Mouse (Mus musculus) spleen, postnatal 10 days (tissue): ENCODE measurements around the gene Fndc4.

Source experiments
- DNase-seq, 2 experiments: peaks; one replicate each; pipeline ENCODE4 v3.0.0; 2021 to 2022; ENCODE audit warnings: low spot score in 2 of 2

Gene Fndc4

GRCm38 (mm10) chr5:31295606-31296141 lies at the start of gene Fndc4:
Fndc4 (minus strand) TSS chr5:31296080.
- DNase-seq, result no peak

GRCm38 (mm10) chr5:31328255-31328654 lies 32.4 kb upstream of the Fndc4 start:
- DNase-seq, result peak; percentile 12 to 57

GRCm38 (mm10) chr5:31326850-31327249 lies 31.0 kb upstream of the Fndc4 start:
- DNase-seq, result peak in 1 of 2 experiments; percentile 25

- no peak for DNase-seq
These were observed 28.2 kb upstream of the Fndc4 start for GRCm38 (mm10) chr5:31324085-31324484.

- no peak for DNase-seq
These were observed 26.9 kb upstream of the Fndc4 start for GRCm38 (mm10) chr5:31322776-31323175.

GRCm38 (mm10) chr5:31312806-31313205 lies 16.9 kb upstream of the Fndc4 start:
- DNase-seq, result no peak

- no peak for DNase-seq
These were observed 7.2 kb upstream of the Fndc4 start for GRCm38 (mm10) chr5:31303093-31303492.

- no peak for DNase-seq
These were observed 6.0 kb upstream of the Fndc4 start for GRCm38 (mm10) chr5:31301866-31302265.

- no peak for DNase-seq
These were observed 2.6 kb upstream of the Fndc4 start for GRCm38 (mm10) chr5:31298486-31298885.

- no peak for DNase-seq
These were observed 2.1 kb upstream of the Fndc4 start for GRCm38 (mm10) chr5:31297981-31298380.

- DNase-seq, result no peak
These were observed 1.3 kb upstream of the Fndc4 start, which contains the start of gene Gckr for GRCm38 (mm10) chr5:31297047-31297757. Gckr (plus strand) TSS chr5:31297443.

- DNase-seq, result no peak
These were observed 795 bp downstream of the Fndc4 start for GRCm38 (mm10) chr5:31294964-31295605.

GRCm38 (mm10) chr5:31291361-31291688 lies 4.6 kb downstream of the Fndc4 start:
- DNase-seq, result no peak

GRCm38 (mm10) chr5:31290521-31291360 lies 5.1 kb downstream of the Fndc4 start, which contains the start of gene Ift172:
Ift172 (minus strand) TSS chr5:31291116.
- DNase-seq, result peak; percentile 84 to 97

GRCm38 (mm10) chr5:31289626-31290230 lies 6.2 kb downstream of the Fndc4 start:
- DNase-seq, result no peak

- DNase-seq, result no peak
These were observed 7.2 kb downstream of the Fndc4 start for GRCm38 (mm10) chr5:31288655-31289054.

- DNase-seq, result no peak
These were observed 7.7 kb downstream of the Fndc4 start for GRCm38 (mm10) chr5:31288225-31288624.

- no peak for DNase-seq
These were observed 16.5 kb downstream of the Fndc4 start for GRCm38 (mm10) chr5:31279245-31279988.

- DNase-seq, result no peak
These were observed 22.9 kb downstream of the Fndc4 start for GRCm38 (mm10) chr5:31273018-31273417.

GRCm38 (mm10) chr5:31267686-31268085 lies 28.2 kb downstream of the Fndc4 start:
- DNase-seq, result no peak

GRCm38 (mm10) chr5:31266101-31266500 lies 29.8 kb downstream of the Fndc4 start:
- no peak for DNase-seq
